Mouse (Mus musculus): ENCODE data around the gene Kat7.
A peak's percentile ranks its signal among the peaks of the same experiment; 100 is the strongest.

Gene Kat7

GRCm38 (mm10) chr11:95333805-95334204 is 23.8 kb upstream of the Kat7 start:
- no peak for DNase-seq (ENCODE audit: low read depth, low spot score)

- no peak for DNase-seq (ENCODE audit: low read depth, low spot score)
Observed at GRCm38 (mm10) chr11:95333209-95333608, 23.2 kb upstream of the Kat7 start.

GRCm38 (mm10) chr11:95330662-95331061 is 20.6 kb upstream of the Kat7 start:
- no peak for DNase-seq (ENCODE audit: low read depth, low spot score)

- no peak for DNase-seq (ENCODE audit: low read depth, low spot score)
Observed at GRCm38 (mm10) chr11:95328629-95329028, 18.6 kb upstream of the Kat7 start.

GRCm38 (mm10) chr11:95326243-95326642 is 16.2 kb upstream of the Kat7 start:
- DNase-seq (ENCODE audit: low read depth, low spot score) = no peak

- DNase-seq (ENCODE audit: low read depth, low spot score) = no peak
Observed at GRCm38 (mm10) chr11:95325832-95326231, 15.8 kb upstream of the Kat7 start.

- no peak for DNase-seq (ENCODE audit: low read depth, low spot score)
Observed at GRCm38 (mm10) chr11:95324181-95324580, 14.1 kb upstream of the Kat7 start.

- DNase-seq (ENCODE audit: low read depth, low spot score) = no peak
Observed at GRCm38 (mm10) chr11:95320010-95320409, 10.0 kb upstream of the Kat7 start.

GRCm38 (mm10) chr11:95319506-95319905 is 9.5 kb upstream of the Kat7 start:
- DNase-seq (ENCODE audit: low read depth, low spot score) = no peak

- DNase-seq (ENCODE audit: low read depth, low spot score) = no peak
Observed at GRCm38 (mm10) chr11:95318116-95318515, 8.1 kb upstream of the Kat7 start.

GRCm38 (mm10) chr11:95315215-95315955 is 5.3 kb upstream of the Kat7 start:
- DNase-seq (ENCODE audit: low read depth, low spot score) = no peak

- no peak for DNase-seq (ENCODE audit: low read depth, low spot score)
Observed at GRCm38 (mm10) chr11:95311425-95311807, 1.4 kb upstream of the Kat7 start.

GRCm38 (mm10) chr11:95310648-95311424 is 790 bp upstream of the Kat7 start:
- DNase-seq (ENCODE audit: low read depth, low spot score) = no peak

GRCm38 (mm10) chr11:95309510-95310006 is 488 bp downstream of the Kat7 start:
- DNase-seq (ENCODE audit: low read depth, low spot score) = peak; percentile 99

- DNase-seq (ENCODE audit: low read depth, low spot score) = no peak
Observed at GRCm38 (mm10) chr11:95307526-95307925, 2.5 kb downstream of the Kat7 start.

GRCm38 (mm10) chr11:95305600-95305999 is 4.4 kb downstream of the Kat7 start:
- no peak for DNase-seq (ENCODE audit: low read depth, low spot score)

GRCm38 (mm10) chr11:95301772-95302171 is 8.3 kb downstream of the Kat7 start:
- DNase-seq (ENCODE audit: low read depth, low spot score) = no peak

- no peak for DNase-seq (ENCODE audit: low read depth, low spot score)
Observed at GRCm38 (mm10) chr11:95299886-95300285, 10.2 kb downstream of the Kat7 start.

- no peak for DNase-seq (ENCODE audit: low read depth, low spot score)
Observed at GRCm38 (mm10) chr11:95298146-95298545, 11.9 kb downstream of the Kat7 start.

GRCm38 (mm10) chr11:95295736-95296135 is 14.3 kb downstream of the Kat7 start:
- no peak for DNase-seq (ENCODE audit: low read depth, low spot score)

GRCm38 (mm10) chr11:95293017-95293624 is 16.9 kb downstream of the Kat7 start:
- no peak for DNase-seq (ENCODE audit: low read depth, low spot score)

- no peak for DNase-seq (ENCODE audit: low read depth, low spot score)
Observed at GRCm38 (mm10) chr11:95291998-95292397, 18.0 kb downstream of the Kat7 start.
